Mouse (Mus musculus) erythroblast, adult 5-6 weeks (primary cell): ENCODE data around the gene H2-T23. TPM values are rescaled to one million over a fixed set of nuclear protein-coding genes. Genes with fewer than 3 reads are reported as not detected.

Experiments used
- ATAC-seq: replicated peaks from 2 replicates; pipeline ENCODE4 v1.8.0; 2016; ENCODE audit warnings: moderate number of reproducible peaks, mild to moderate bottlenecking, moderate TSS enrichment, inconsistent platforms; ENCODE audit not compliant: poor library complexity, low FRiP score, severe bottlenecking
- total RNA-seq, 2 experiments: library from RNA; stranded (forward) in 1 of 2; stranded (reverse) in 1 of 2; fragments of 150-400 nt in 1 of 2; fragments of 200-764, 138-1000 nt in 1 of 2; gene quantifications; 2 replicates each; pipeline versions ENCODE4 v1.2.3 to v1.2.4; 2015 to 2017; ENCODE audit warnings: low replicate concordance in 2 of 2

Gene H2-T23
- total RNA-seq, 2 experiments from 2014 or later: 249 to 271 TPM

- ATAC-seq: peak; percentile 50
These were observed 35.7 kb downstream of the H2-T23 start for GRCm38 (mm10) chr17:35996949-35997348.

- no peak for ATAC-seq
These were observed 37.8 kb downstream of the H2-T23 start for GRCm38 (mm10) chr17:35994879-35995240.

GRCm38 (mm10) chr17:35994175-35994878, 38.3 kb downstream of the H2-T23 start:
- ATAC-seq: peak; percentile 71

- ATAC-seq: peak; percentile 51
These were observed 39.0 kb downstream of the H2-T23 start for GRCm38 (mm10) chr17:35993675-35994074.

GRCm38 (mm10) chr17:35991781-35992180, 40.9 kb downstream of the H2-T23 start:
- no peak for ATAC-seq

- no peak for ATAC-seq
These were observed 50.9 kb downstream of the H2-T23 start for GRCm38 (mm10) chr17:35981776-35982175.

- ATAC-seq: 0 out of 2 replicates have a peak, but pooled peaks have one; percentile 21
These were observed 52.3 kb downstream of the H2-T23 start for GRCm38 (mm10) chr17:35980363-35980754.

Other genes starting within 250 kb of the H2-T23 start
- 7.5 and 11.9 TPM in 2 replicates for gene Ier3, start 211.2 kb downstream of the H2-T23 start, total RNA-seq (2015; ENCODE audit: low replicate concordance)
- 2.1 and 8.0 TPM in 2 replicates for gene Ier3, start 211.2 kb downstream of the H2-T23 start, total RNA-seq (2017; ENCODE audit: low replicate concordance)
- 20.9 and 37.8 TPM in 2 replicates for gene Flot1, start 209.6 kb downstream of the H2-T23 start, total RNA-seq (2015; ENCODE audit: low replicate concordance)
- gene Flot1, start 209.6 kb downstream of the H2-T23 start, total RNA-seq (2017; ENCODE audit: low replicate concordance): 26.1 and 57.7 TPM in 2 replicates
- gene Tubb5, start 194.5 kb downstream of the H2-T23 start, total RNA-seq (2015; ENCODE audit: low replicate concordance): 243 and 249 TPM in 2 replicates
- gene Tubb5, start 194.5 kb downstream of the H2-T23 start, total RNA-seq (2017; ENCODE audit: low replicate concordance): 216 and 335 TPM in 2 replicates
- 20.4 and 30.9 TPM in 2 replicates for gene Mdc1, start 191.3 kb downstream of the H2-T23 start, total RNA-seq (2015; ENCODE audit: low replicate concordance)
- gene Mdc1, start 191.3 kb downstream of the H2-T23 start, total RNA-seq (2017; ENCODE audit: low replicate concordance): 12.4 and 16.4 TPM in 2 replicates
- gene Nrm, start 171.5 kb downstream of the H2-T23 start, total RNA-seq (2015; ENCODE audit: low replicate concordance): 12.9 and 15.0 TPM in 2 replicates
- 3.2 and 20.0 TPM in 2 replicates for gene Nrm, start 171.5 kb downstream of the H2-T23 start, total RNA-seq (2017; ENCODE audit: low replicate concordance)
- gene Ppp1r18, start 167.3 kb downstream of the H2-T23 start, total RNA-seq (2015; ENCODE audit: low replicate concordance): 22.5 and 37.0 TPM in 2 replicates
- 10.3 and 13.4 TPM in 2 replicates for gene Ppp1r18, start 167.3 kb downstream of the H2-T23 start, total RNA-seq (2017; ENCODE audit: low replicate concordance)
- gene Dhx16, start 153.0 kb downstream of the H2-T23 start, total RNA-seq (2015; ENCODE audit: low replicate concordance): 38.6 and 56.0 TPM in 2 replicates
- 30.8 and 38.9 TPM in 2 replicates for gene Dhx16, start 153.0 kb downstream of the H2-T23 start, total RNA-seq (2017; ENCODE audit: low replicate concordance)
- gene 2310061I04Rik, start 135.4 kb downstream of the H2-T23 start, total RNA-seq (2015; ENCODE audit: low replicate concordance): 17.1 and 21.5 TPM in 2 replicates
- 3.9 TPM in 1 of 2 replicates, not detected in the other for gene 2310061I04Rik, start 135.4 kb downstream of the H2-T23 start, total RNA-seq (2017; ENCODE audit: low replicate concordance)
- 2.3 TPM in 1 of 2 replicates, not detected in the other for gene Atat1, start 122.8 kb downstream of the H2-T23 start, total RNA-seq (2015; ENCODE audit: low replicate concordance)
- 0.56 and 7.1 TPM in 2 replicates for gene Atat1, start 122.8 kb downstream of the H2-T23 start, total RNA-seq (2017; ENCODE audit: low replicate concordance)
- gene Mrps18b, start 116.5 kb downstream of the H2-T23 start, total RNA-seq (2015; ENCODE audit: low replicate concordance): 7.7 and 32.6 TPM in 2 replicates
- 7.4 and 18.9 TPM in 2 replicates for gene Mrps18b, start 116.5 kb downstream of the H2-T23 start, total RNA-seq (2017; ENCODE audit: low replicate concordance)
- 91.1 and 91.3 TPM in 2 replicates for gene Ppp1r10, start 116.4 kb downstream of the H2-T23 start, total RNA-seq (2015; ENCODE audit: low replicate concordance)
- 84.8 and 104 TPM in 2 replicates for gene Ppp1r10, start 116.4 kb downstream of the H2-T23 start, total RNA-seq (2017; ENCODE audit: low replicate concordance)
- gene Abcf1, start 63.1 kb downstream of the H2-T23 start, total RNA-seq (2015; ENCODE audit: low replicate concordance): 13.0 and 13.6 TPM in 2 replicates
- gene Abcf1, start 63.1 kb downstream of the H2-T23 start, total RNA-seq (2017; ENCODE audit: low replicate concordance): 33.9 and 71.4 TPM in 2 replicates
- gene Gnl1, start 53.0 kb downstream of the H2-T23 start, total RNA-seq (2015; ENCODE audit: low replicate concordance): 1.5 and 3.3 TPM in 2 replicates
- gene Gnl1, start 53.0 kb downstream of the H2-T23 start, total RNA-seq (2017; ENCODE audit: low replicate concordance): 2.0 and 4.3 TPM in 2 replicates
- 2.3 TPM in 1 of 2 replicates, not detected in the other for gene Prr3, start 52.6 kb downstream of the H2-T23 start, total RNA-seq (2015; ENCODE audit: low replicate concordance)
- gene Prr3, start 52.6 kb downstream of the H2-T23 start, total RNA-seq (2017; ENCODE audit: low replicate concordance): 3.0 and 5.4 TPM in 2 replicates
- 161 and 177 TPM in 2 replicates for gene H2-T24, start 12.3 kb downstream of the H2-T23 start, total RNA-seq (2015; ENCODE audit: low replicate concordance)
- gene H2-T24, start 12.3 kb downstream of the H2-T23 start, total RNA-seq (2017; ENCODE audit: low replicate concordance): 587 and 609 TPM in 2 replicates
- 10.4 and 21.5 TPM in 2 replicates for gene H2-T22, start 9.9 kb upstream of the H2-T23 start, total RNA-seq (2015; ENCODE audit: low replicate concordance)
- 12.8 and 20.4 TPM in 2 replicates for gene H2-T22, start 9.9 kb upstream of the H2-T23 start, total RNA-seq (2017; ENCODE audit: low replicate concordance)
- gene Gm6034, start 10.1 kb upstream of the H2-T23 start, total RNA-seq (2015; ENCODE audit: low replicate concordance): not detected in 2 replicates
- not detected in 2 replicates for gene Gm6034, start 10.1 kb upstream of the H2-T23 start, total RNA-seq (2017; ENCODE audit: low replicate concordance)
- not detected in 2 replicates for gene Gm11127, start 25.5 kb upstream of the H2-T23 start, total RNA-seq (2015; ENCODE audit: low replicate concordance)
- not detected in 2 replicates for gene Gm11127, start 25.5 kb upstream of the H2-T23 start, total RNA-seq (2017; ENCODE audit: low replicate concordance)
- 1.5 TPM in 1 of 2 replicates, not detected in the other for gene Gm19684, start 88.8 kb upstream of the H2-T23 start, total RNA-seq (2015; ENCODE audit: low replicate concordance)
- gene Gm19684, start 88.8 kb upstream of the H2-T23 start, total RNA-seq (2017; ENCODE audit: low replicate concordance): 0.84 TPM in 1 of 2 replicates, not detected in the other
- not detected in 2 replicates for gene Gm7030, start 96.6 kb upstream of the H2-T23 start, total RNA-seq (2015; ENCODE audit: low replicate concordance)
- gene Gm7030, start 96.6 kb upstream of the H2-T23 start, total RNA-seq (2017; ENCODE audit: low replicate concordance): not detected in 2 replicates
- not detected in 2 replicates for gene Gm8909, start 135.7 kb upstream of the H2-T23 start, total RNA-seq (2015; ENCODE audit: low replicate concordance)
- gene Gm8909, start 135.7 kb upstream of the H2-T23 start, total RNA-seq (2017; ENCODE audit: low replicate concordance): not detected in 2 replicates
- not detected in 2 replicates for gene H2-T3, start 157.4 kb upstream of the H2-T23 start, total RNA-seq (2015; ENCODE audit: low replicate concordance)
- gene H2-T3, start 157.4 kb upstream of the H2-T23 start, total RNA-seq (2017; ENCODE audit: low replicate concordance): not detected in 2 replicates
- 12.3 and 23.6 TPM in 2 replicates for gene Rpp21, start 225.2 kb upstream of the H2-T23 start, total RNA-seq (2015; ENCODE audit: low replicate concordance)
- gene Rpp21, start 225.2 kb upstream of the H2-T23 start, total RNA-seq (2017; ENCODE audit: low replicate concordance): 4.8 and 5.4 TPM in 2 replicates
- 5.8 and 8.2 TPM in 2 replicates for gene Trim39, start 239.4 kb upstream of the H2-T23 start, total RNA-seq (2015; ENCODE audit: low replicate concordance)
- 9.0 and 21.3 TPM in 2 replicates for gene Trim39, start 239.4 kb upstream of the H2-T23 start, total RNA-seq (2017; ENCODE audit: low replicate concordance)